Mouse (Mus musculus): ENCODE data around the gene Mmadhc. TPM values are rescaled to one million over a fixed set of nuclear protein-coding genes. Genes with fewer than 3 reads are reported as not detected.

Gene Mmadhc
- polyA plus RNA-seq, 2 experiments = 43.7 to 79.7 TPM

DNA sequence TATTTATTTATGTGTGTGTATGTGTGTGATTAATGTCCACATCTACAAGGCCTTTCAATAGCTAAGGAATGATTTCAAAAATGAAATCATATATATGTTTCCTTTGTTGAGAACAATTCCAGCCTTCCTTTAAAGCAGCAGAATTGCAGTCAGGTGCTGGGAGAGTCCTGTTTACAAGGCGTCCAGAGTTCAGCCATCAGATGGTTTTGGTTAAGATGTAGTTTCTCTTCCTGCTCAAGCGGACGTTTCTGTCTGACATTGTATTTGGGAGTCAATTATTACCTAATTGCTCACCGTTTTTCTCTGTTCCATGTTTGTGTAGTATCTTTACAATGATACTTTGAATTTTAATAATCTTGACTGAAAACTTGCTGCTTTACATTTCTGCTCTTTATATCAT lies 31.6 kb upstream of the Mmadhc start:
- no peak for ATAC-seq (ENCODE audit: insufficient read depth)
- no peaks in the 10 kb centered on the region for H3K4me1 ChIP-seq (replicated peaks; ENCODE audit: control insufficient read depth in 2 of 2, insufficient read depth in 2 of 2, low read length in 1 of 2)
- no peaks in the 10 kb centered on the region for H3K27me3 ChIP-seq (ENCODE audit: control insufficient read depth, insufficient read depth, low read length)
- no peak overlapping the region for H3K27ac ChIP-seq
- no peaks in the 10 kb centered on the region for H3K36me3 ChIP-seq (replicated peaks; ENCODE audit: control insufficient read depth, insufficient read depth, low read depth)
- DNase-seq (ENCODE audit: low read depth in 3 of 3, low spot score in 3 of 3) = no peak
- no peak overlapping the region for H3K4me2 ChIP-seq (ENCODE audit: low read depth)
- H3K4me3 ChIP-seq (ENCODE audit: insufficient read depth in 1 of 2, low read depth in 2 of 2, low read length in 2 of 2) = no peak overlapping the region
- WGBS (ENCODE audit: insufficient replicate concordance) = 54% methylated on average over 4 of the region's 4 CpGs
- H3K9ac ChIP-seq (replicated peaks) = no peak overlapping the region
- no peaks in the 10 kb centered on the region for H3K9me3 ChIP-seq (ENCODE audit: control insufficient read depth, low read length)
- TF ChIP-seq CTCF (IDR thresholded peaks at IDR 0.05; ENCODE audit: low read depth) = no peak
- no peak for TF ChIP-seq EP300 (IDR thresholded peaks at IDR 0.05; ENCODE audit: low read depth)

DNA sequence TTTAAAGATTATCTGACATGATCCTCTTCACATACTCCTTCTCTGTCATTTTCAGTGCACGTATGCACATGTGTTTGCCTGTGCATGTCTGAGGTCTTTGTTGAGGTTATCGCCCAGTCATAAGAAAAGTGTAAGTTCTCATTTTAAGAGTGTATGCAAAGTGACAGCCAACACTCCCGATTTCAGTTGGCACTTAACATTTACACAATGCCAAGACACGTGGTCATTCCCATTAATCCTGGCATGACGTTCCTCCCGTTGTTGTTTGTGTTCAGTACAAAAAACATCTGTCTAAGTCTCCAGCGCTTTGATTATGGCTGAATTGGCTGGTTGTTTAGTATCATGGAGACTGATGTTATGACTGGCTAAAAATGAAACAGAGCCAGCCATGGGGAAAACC lies 28.2 kb upstream of the Mmadhc start:
- no peak for DNase-seq (ENCODE audit: low read depth in 3 of 3, low spot score in 3 of 3)

DNA sequence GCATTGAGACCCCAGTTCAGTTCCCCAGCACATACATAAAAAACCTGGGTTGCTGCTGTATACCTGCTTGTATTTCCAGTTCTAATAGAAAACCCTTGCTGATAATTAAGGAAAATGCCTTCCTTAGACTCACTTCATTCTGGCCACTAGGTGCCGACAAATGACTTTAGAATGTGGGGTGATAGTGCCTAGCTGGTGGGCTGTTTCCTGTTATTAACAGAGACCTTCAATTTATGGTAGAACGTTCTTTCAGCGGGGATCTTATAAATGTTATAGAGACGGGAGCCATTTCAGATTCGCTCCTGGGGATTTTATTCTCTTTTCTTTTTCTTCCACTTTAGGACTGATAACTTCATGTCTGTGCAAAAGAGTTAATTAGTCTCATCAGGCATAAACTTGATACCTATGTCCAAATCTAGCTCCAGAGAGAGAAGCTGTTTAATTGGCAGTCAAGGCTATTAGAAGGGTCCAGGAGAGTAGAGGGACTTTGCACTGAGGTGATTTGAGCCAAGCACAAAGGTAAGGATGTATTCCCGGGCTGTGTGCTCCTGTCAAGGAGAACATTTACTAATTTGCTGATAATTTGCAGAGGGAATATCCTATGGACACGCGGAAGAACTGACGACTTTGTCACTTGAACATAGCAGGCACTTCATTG lies 10.2 kb upstream of the Mmadhc start:
- Histone ChIP-seq H3K36me3 (replicated peaks; ENCODE audit: control insufficient read depth, insufficient read depth, low read depth) (no peaks in the 10 kb centered on the region), H3K27ac (no peak overlapping the region), H3K27me3 (ENCODE audit: control insufficient read depth, insufficient read depth, low read length) (no peaks in the 10 kb centered on the region), H3K4me1 (replicated peaks; ENCODE audit: control insufficient read depth in 2 of 2, insufficient read depth in 2 of 2, low read length in 1 of 2) (no peaks in the 10 kb centered on the region), H3K9ac (replicated peaks) (no peak overlapping the region), H3K9me3 (ENCODE audit: control insufficient read depth, low read length) (no peaks in the 10 kb centered on the region), H3K4me2 (ENCODE audit: low read depth) (no peak overlapping the region), H3K4me3 (ENCODE audit: insufficient read depth in 1 of 2, low read depth in 2 of 2, low read length in 2 of 2) (no peak overlapping the region)
- TF ChIP-seq CTCF (IDR thresholded peaks at IDR 0.05; ENCODE audit: low read depth) (peak; percentile 47; the same call in 1 of the 2 replicates), EP300 (IDR thresholded peaks at IDR 0.05; ENCODE audit: low read depth) (no peak)
- WGBS (ENCODE audit: insufficient replicate concordance) = 38% methylated on average over 9 of the region's 9 CpGs
- DNase-seq (ENCODE audit: low read depth in 3 of 3, low spot score in 3 of 3) (no peak), ATAC-seq (ENCODE audit: insufficient read depth) (no peak)

More for the DNA sequence above, 28.2 kb upstream of the Mmadhc start:
- no peaks in the 10 kb centered on the region for H3K4me1 ChIP-seq (replicated peaks; ENCODE audit: control insufficient read depth in 2 of 2, insufficient read depth in 2 of 2, low read length in 1 of 2)
- no peak overlapping the region for H3K4me3 ChIP-seq (ENCODE audit: insufficient read depth in 1 of 2, low read depth in 2 of 2, low read length in 2 of 2)
- no peaks in the 10 kb centered on the region for H3K27me3 ChIP-seq (ENCODE audit: control insufficient read depth, insufficient read depth, low read length)
- 71% methylated on average over 7 of the region's 7 CpGs for WGBS (ENCODE audit: insufficient replicate concordance)
- no peak for TF ChIP-seq CTCF (IDR thresholded peaks at IDR 0.05; ENCODE audit: low read depth)
- no peak for TF ChIP-seq EP300 (IDR thresholded peaks at IDR 0.05; ENCODE audit: low read depth)
- ATAC-seq (ENCODE audit: insufficient read depth) = no peak
- H3K4me2 ChIP-seq (ENCODE audit: low read depth) = no peak overlapping the region
- no peak overlapping the region for H3K9ac ChIP-seq (replicated peaks)
- H3K27ac ChIP-seq = no peak overlapping the region
- H3K36me3 ChIP-seq (replicated peaks; ENCODE audit: control insufficient read depth, insufficient read depth, low read depth) = no peaks in the 10 kb centered on the region
- H3K9me3 ChIP-seq (ENCODE audit: control insufficient read depth, low read length) = no peaks in the 10 kb centered on the region

DNA sequence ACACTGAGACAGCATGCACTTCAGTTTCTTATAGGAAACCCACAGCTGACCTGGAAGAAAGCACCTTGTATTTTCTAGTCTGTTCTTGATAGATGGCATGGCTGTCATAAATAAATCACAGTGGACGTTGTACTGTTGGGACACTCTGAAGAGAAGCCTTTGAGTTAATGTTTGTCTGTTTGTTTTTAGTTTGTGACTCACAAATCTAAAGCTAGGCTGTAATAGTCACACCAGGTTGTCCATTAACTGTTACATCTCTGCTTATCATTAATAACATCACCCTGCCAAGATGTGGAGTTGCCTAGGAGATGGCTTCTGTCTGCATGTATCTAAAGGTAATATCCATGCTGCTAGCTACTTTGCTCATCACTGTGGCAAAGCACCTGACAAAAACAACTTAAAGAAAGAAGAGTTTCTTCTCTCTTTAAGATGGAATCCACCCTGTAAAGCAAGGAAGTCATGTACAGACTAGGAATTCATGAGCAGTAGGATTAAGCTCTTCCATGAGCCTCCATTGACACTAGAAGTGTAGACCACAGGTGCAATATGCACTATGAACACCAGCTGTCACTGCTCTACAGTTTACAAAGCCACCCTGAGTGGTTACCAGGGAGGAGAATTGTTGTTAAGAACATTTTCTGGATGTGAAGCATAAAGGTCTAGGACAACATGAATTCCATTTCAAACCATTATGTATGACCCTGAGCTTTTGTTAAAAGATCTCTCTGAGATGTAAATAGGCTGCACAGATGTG lies 8.4 kb upstream of the Mmadhc start:
- Histone ChIP-seq H3K27ac (no peak overlapping the region), H3K27me3 (ENCODE audit: control insufficient read depth, insufficient read depth, low read length) (no peaks in the 10 kb centered on the region), H3K4me1 (replicated peaks; ENCODE audit: control insufficient read depth in 2 of 2, insufficient read depth in 2 of 2, low read length in 1 of 2) (no peaks in the 10 kb centered on the region), H3K36me3 (replicated peaks; ENCODE audit: control insufficient read depth, insufficient read depth, low read depth) (no peaks in the 10 kb centered on the region), H3K4me3 (ENCODE audit: insufficient read depth in 1 of 2, low read depth in 2 of 2, low read length in 2 of 2) (no peak overlapping the region), H3K9me3 (ENCODE audit: control insufficient read depth, low read length) (no peaks in the 10 kb centered on the region), H3K4me2 (ENCODE audit: low read depth) (no peak overlapping the region), H3K9ac (replicated peaks) (no peak overlapping the region)
- DNase-seq (ENCODE audit: low read depth in 3 of 3, low spot score in 3 of 3) (no peak), ATAC-seq (ENCODE audit: insufficient read depth) (no peak)
- TF ChIP-seq CTCF (IDR thresholded peaks at IDR 0.05; ENCODE audit: low read depth) (peak; percentile 27; the same call in 1 of the 2 replicates), EP300 (IDR thresholded peaks at IDR 0.05; ENCODE audit: low read depth) (no peak)
- 59% methylated on average over 1 of the region's 1 CpGs for whole genome bisulfite sequencing (ENCODE audit: insufficient replicate concordance)

DNA sequence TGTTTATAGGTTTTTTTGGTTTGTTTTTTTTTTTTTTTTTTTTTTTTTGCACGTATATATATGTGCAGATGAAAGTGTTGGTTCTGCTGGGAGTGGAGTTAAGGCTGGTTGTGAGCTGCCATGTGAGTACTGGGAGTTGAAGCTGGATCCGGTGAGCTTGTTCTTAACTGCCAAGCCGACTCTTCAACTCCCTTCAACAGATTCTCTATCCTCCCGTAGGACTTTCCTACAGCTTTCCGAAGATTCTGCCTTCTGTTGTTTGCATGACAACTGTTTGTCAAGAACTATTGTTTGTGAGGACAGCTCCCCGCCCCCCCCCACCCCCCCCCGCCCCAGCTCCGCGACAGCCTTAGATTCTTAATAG lies 368 bp upstream of the Mmadhc start:
- H3K4me1 ChIP-seq (replicated peaks; ENCODE audit: control insufficient read depth in 2 of 2, insufficient read depth in 2 of 2, low read length in 1 of 2) = peaks cover 13 to 19% of the 10 kb centered on the region in 2 experiments
- H3K27me3 ChIP-seq (ENCODE audit: control insufficient read depth, insufficient read depth, low read length) = no peaks in the 10 kb centered on the region
- H3K36me3 ChIP-seq (replicated peaks; ENCODE audit: control insufficient read depth, insufficient read depth, low read depth) = no peaks in the 10 kb centered on the region; the same call in 1 of the 2 replicates
- peak overlapping the region; percentile 73 for H3K4me2 ChIP-seq (ENCODE audit: low read depth)
- 3% methylated on average over 9 of the region's 9 CpGs for WGBS (ENCODE audit: insufficient replicate concordance)
- no peaks in the 10 kb centered on the region for H3K9me3 ChIP-seq (ENCODE audit: control insufficient read depth, low read length)
- TF ChIP-seq CTCF (IDR thresholded peaks at IDR 0.05; ENCODE audit: low read depth) (no peak), EP300 (IDR thresholded peaks at IDR 0.05; ENCODE audit: low read depth) (no peak)
- no peak for DNase-seq (ENCODE audit: low read depth in 3 of 3, low spot score in 3 of 3)
- peak overlapping the region; percentile 57 for H3K9ac ChIP-seq (replicated peaks)
- no peak overlapping the region for H3K27ac ChIP-seq
- no peak for ATAC-seq (ENCODE audit: insufficient read depth)
- H3K4me3 ChIP-seq (ENCODE audit: insufficient read depth in 1 of 2, low read depth in 2 of 2, low read length in 2 of 2) = peak overlapping the region; percentile 73 to 83

All from liver, embryonic 14.5 days (tissue).